ENCODE assay signal across 16 mouse cellular contexts in the genomic region with DNA sequence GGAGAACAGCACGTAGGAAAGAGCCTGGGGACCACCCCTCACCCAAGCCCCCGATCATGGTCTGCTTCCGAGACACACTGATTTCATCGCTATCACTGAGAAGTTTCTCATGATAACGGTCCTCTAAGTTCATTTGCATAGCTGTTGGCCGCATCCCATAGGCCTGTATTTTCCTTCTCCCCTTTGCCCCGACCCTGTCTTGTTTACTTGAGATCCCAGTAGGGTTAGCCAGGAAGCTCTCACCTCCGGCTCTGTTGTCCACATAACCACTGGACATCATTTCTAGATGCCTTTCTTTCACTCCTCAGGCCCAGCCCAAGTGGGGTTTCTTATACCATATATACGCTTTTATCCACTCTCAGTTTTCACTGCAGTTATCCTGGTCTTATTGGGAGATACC.
"Had no signal": no experiment of that assay in that cellular context is flagged by ENCODE, and none has a peak within 500 bp of the region (broad histone marks: within the 10 kb centered on the region; RNA-seq: fewer than 3 reads in every experiment).

No protein-coding gene starts in this region.

- H3K4me2 ChIP-seq: liver, embryonic 13.5 days; lung, embryonic 15.5 days; midbrain, embryonic 11.5 days; midbrain, embryonic 15.5 days; neural tube, embryonic 12.5 days had no signal

- H3K27me3 ChIP-seq: liver, embryonic 13.5 days; lung, embryonic 15.5 days; megakaryocyte, embryonic 14.5 days; midbrain, embryonic 15.5 days; neural tube, embryonic 12.5 days had no signal

- H3K4me1 ChIP-seq: limb, embryonic 10.5 days; lung, embryonic 15.5 days; midbrain, embryonic 15.5 days; neural tube, embryonic 12.5 days had no signal

- H3K27ac ChIP-seq: left cerebral cortex, adult 2 months; limb, embryonic 10.5 days; liver, embryonic 13.5 days; lung, embryonic 15.5 days; macrophage; midbrain, embryonic 15.5 days; neural tube, embryonic 12.5 days had no signal

- H3K9ac ChIP-seq: liver, embryonic 13.5 days; liver, postnatal 0 days; lung, embryonic 15.5 days; midbrain, embryonic 15.5 days; neural tube, embryonic 12.5 days had no signal

- H3K4me3 ChIP-seq: left cerebral cortex, adult 2 months; limb, embryonic 10.5 days; liver, embryonic 13.5 days; lung, embryonic 15.5 days; midbrain, embryonic 15.5 days; neural tube, embryonic 12.5 days had no signal

- DNase-seq: kidney, adult 18-20 months; liver, embryonic 13.5 days; liver, postnatal 0 days; lung, postnatal 14 days; retina, postnatal 1 day; right cerebral cortex, postnatal 4 days; thymus, adult 18-20 months; thymus, postnatal 14 days had no signal

- H3K9me3 ChIP-seq: limb, embryonic 10.5 days; liver, embryonic 13.5 days; lung, embryonic 15.5 days; megakaryocyte, embryonic 14.5 days; midbrain, embryonic 15.5 days; neural tube, embryonic 12.5 days had no signal

- ATAC-seq: liver, postnatal 0 days had no signal
